Mouse (Mus musculus): ENCODE data around the gene Il17rb. TPM values are rescaled to one million over a fixed set of nuclear protein-coding genes. Genes with fewer than 3 reads are reported as not detected.

Gene Il17rb
- polyA plus RNA-seq, 1 experiment from 2014 or later = 0.89 TPM

- Histone ChIP-seq H3K9me3 (ENCODE audit: control insufficient read depth, low read length) (no peaks in the 10 kb centered on the region), H3K27ac (ENCODE audit: low read depth) (peak within 1 kb of the TSS; percentile 78), H3K4me3 (ENCODE audit: low read depth, low read length) (peak within 1 kb of the TSS; percentile 91), H3K4me2 (ENCODE audit: low read length) (peak within 1 kb of the TSS; percentile 89), H3K4me1 (replicated peaks; ENCODE audit: control insufficient read depth, insufficient read depth, low read length) (peaks cover 14% of the 10 kb centered on the region), H3K27me3 (replicated peaks; ENCODE audit: control insufficient read depth, insufficient read depth, low read length) (no peaks in the 10 kb centered on the region), H3K36me3 (ENCODE audit: control insufficient read depth, insufficient read depth, low read length) (peaks cover 32% of the 10 kb centered on the region), H3K9ac (ENCODE audit: low read length) (peak within 1 kb of the TSS; percentile 79)
- ATAC-seq (replicated peaks; ENCODE audit: low FRiP score, low TSS enrichment, low read depth) = peak; percentile 100
- WGBS = under 1% methylated on average over 49 of the region's 49 CpGs
- peak; percentile 94 for DNase-seq (ENCODE audit: low spot score)
These were observed 40.4 kb downstream of the Il17rb start, which contains the start of gene Selenok for GRCm38 (mm10) chr14:29968075-29968821. Gene Selenok (plus strand): TSS chr14:29968308.

GRCm38 (mm10) chr14:29967611-29968010, 41.1 kb downstream of the Il17rb start:
- peak overlapping the region; percentile 50 for H3K4me2 ChIP-seq (ENCODE audit: low read length)
- no peaks in the 10 kb centered on the region for H3K9me3 ChIP-seq (ENCODE audit: control insufficient read depth, low read length)
- H3K27me3 ChIP-seq (replicated peaks; ENCODE audit: control insufficient read depth, insufficient read depth, low read length) = no peaks in the 10 kb centered on the region
- peaks cover 26% of the 10 kb centered on the region for H3K36me3 ChIP-seq (ENCODE audit: control insufficient read depth, insufficient read depth, low read length)
- DNase-seq (ENCODE audit: low spot score) (no peak), ATAC-seq (replicated peaks; ENCODE audit: low FRiP score, low TSS enrichment, low read depth) (peak; percentile 10; the same call in 1 of the 2 replicates)
- peak overlapping the region; percentile 91 for H3K4me3 ChIP-seq (ENCODE audit: low read depth, low read length)
- H3K9ac ChIP-seq (ENCODE audit: low read length) = peak overlapping the region; percentile 44
- peaks cover 14% of the 10 kb centered on the region for H3K4me1 ChIP-seq (replicated peaks; ENCODE audit: control insufficient read depth, insufficient read depth, low read length)
- H3K27ac ChIP-seq (ENCODE audit: low read depth) = peak overlapping the region; percentile 60; the same call in 1 of the 2 replicates
- WGBS = 61% methylated on average over 7 of the region's 7 CpGs

GRCm38 (mm10) chr14:29957393-29957792, 51.3 kb downstream of the Il17rb start:
- no peaks in the 10 kb centered on the region for H3K9me3 ChIP-seq (ENCODE audit: control insufficient read depth, low read length)
- no peak overlapping the region for H3K4me2 ChIP-seq (ENCODE audit: low read length)
- no peaks in the 10 kb centered on the region for H3K27me3 ChIP-seq (replicated peaks; ENCODE audit: control insufficient read depth, insufficient read depth, low read length)
- H3K36me3 ChIP-seq (ENCODE audit: control insufficient read depth, insufficient read depth, low read length) = no peaks in the 10 kb centered on the region
- no peak overlapping the region for H3K4me3 ChIP-seq (ENCODE audit: low read depth, low read length)
- no peak for DNase-seq (ENCODE audit: low spot score)
- H3K27ac ChIP-seq (ENCODE audit: low read depth) = no peak overlapping the region
- no peak for ATAC-seq (replicated peaks; ENCODE audit: low FRiP score, low TSS enrichment, low read depth)
- no peaks in the 10 kb centered on the region for H3K4me1 ChIP-seq (replicated peaks; ENCODE audit: control insufficient read depth, insufficient read depth, low read length)
- no peak overlapping the region for H3K9ac ChIP-seq (ENCODE audit: low read length)

- 85% methylated on average over 4 of the region's 4 CpGs for WGBS
These were observed 57.9 kb downstream of the Il17rb start for GRCm38 (mm10) chr14:29950805-29951204.

GRCm38 (mm10) chr14:29946761-29947309, 61.9 kb downstream of the Il17rb start:
- H3K27ac ChIP-seq (ENCODE audit: low read depth) = no peak overlapping the region
- no peaks in the 10 kb centered on the region for H3K4me1 ChIP-seq (replicated peaks; ENCODE audit: control insufficient read depth, insufficient read depth, low read length)
- H3K9me3 ChIP-seq (ENCODE audit: control insufficient read depth, low read length) = no peaks in the 10 kb centered on the region
- WGBS = 71% methylated on average over 5 of the region's 5 CpGs
- H3K4me2 ChIP-seq (ENCODE audit: low read length) = no peak overlapping the region
- no peak overlapping the region for H3K4me3 ChIP-seq (ENCODE audit: low read depth, low read length)
- no peak overlapping the region for H3K9ac ChIP-seq (ENCODE audit: low read length)
- ATAC-seq (replicated peaks; ENCODE audit: low FRiP score, low TSS enrichment, low read depth) (no peak), DNase-seq (ENCODE audit: low spot score) (no peak)
- H3K36me3 ChIP-seq (ENCODE audit: control insufficient read depth, insufficient read depth, low read length) = no peaks in the 10 kb centered on the region
- H3K27me3 ChIP-seq (replicated peaks; ENCODE audit: control insufficient read depth, insufficient read depth, low read length) = peaks cover 3% of the 10 kb centered on the region; the same call in 1 of the 2 replicates

More at GRCm38 (mm10) chr14:29950805-29951204, 57.9 kb downstream of the Il17rb start:
- ATAC-seq (replicated peaks; ENCODE audit: low FRiP score, low TSS enrichment, low read depth) = no peak
- no peaks in the 10 kb centered on the region for H3K27me3 ChIP-seq (replicated peaks; ENCODE audit: control insufficient read depth, insufficient read depth, low read length)
- H3K9me3 ChIP-seq (ENCODE audit: control insufficient read depth, low read length) = no peaks in the 10 kb centered on the region
- no peak overlapping the region for H3K4me3 ChIP-seq (ENCODE audit: low read depth, low read length)
- no peaks in the 10 kb centered on the region for H3K4me1 ChIP-seq (replicated peaks; ENCODE audit: control insufficient read depth, insufficient read depth, low read length)
- no peaks in the 10 kb centered on the region for H3K36me3 ChIP-seq (ENCODE audit: control insufficient read depth, insufficient read depth, low read length)
- no peak overlapping the region for H3K27ac ChIP-seq (ENCODE audit: low read depth)
- H3K4me2 ChIP-seq (ENCODE audit: low read length) = no peak overlapping the region
- no peak overlapping the region for H3K9ac ChIP-seq (ENCODE audit: low read length)
- no peak for DNase-seq (ENCODE audit: low spot score)

Small RNAs within 50 kb of the gene (microRNA-seq; reads per million reads assigned to microRNA genes)
- 0.34 reads per million for gene Mir6947

Other genes with a start within 250 kb of the Il17rb start
- 193 and 199 TPM in 2 replicates for gene Selenok, start 40.6 kb downstream of the Il17rb start, polyA plus RNA-seq (2014; fragmentation: Nextera tagmentation; extraction: Ambion mirVana)
- 51.0 and 57.4 TPM in 2 replicates for gene Actr8, start 30.6 kb downstream of the Il17rb start, polyA plus RNA-seq (2014; fragmentation: Nextera tagmentation; extraction: Ambion mirVana)
- gene Chdh, start 127 bp upstream of the Il17rb start, polyA plus RNA-seq (2014; fragmentation: Nextera tagmentation; extraction: Ambion mirVana) = 0.55 and 0.58 TPM in 2 replicates